Mouse (Mus musculus) heart, embryonic 14.5 days (tissue): ENCODE measurements at regions not wholly inside any gene's neighbourhood (a gene's known extent, or its start where the extent isn't known, plus 50 kb on each side); places are given as distances from the start of the nearest gene placed in this dataset.

ENCODE experiments used
- ATAC-seq: fragments of 200-750 bp; cut with Nextera tagmentation; 2 replicates; pipeline ENCODE4 v1.8.0; 2017; ENCODE audit warnings: low read depth, moderate TSS enrichment; ENCODE audit not compliant: insufficient number of reproducible peaks, insufficient read depth, low FRiP score
- H3K27ac ChIP-seq, 2 experiments: fragments of 200-500 bp in 1 of 2; fragments of 300-500 bp in 1 of 2; sonication (generic) in 1 of 2; replicated peaks in 1 of 2; 2 replicates each; pipeline ENCODE4 v1.5.1; 2012 to 2014; ENCODE audit warnings: low read depth in 2 of 2, low read length in 2 of 2, control low read depth in 1 of 2, mild to moderate bottlenecking in 1 of 2, mixed read lengths in 1 of 2; ENCODE audit not compliant: control insufficient read depth in 1 of 2, insufficient read depth in 1 of 2
- H3K27me3 ChIP-seq: fragments of 300-500 bp; sonication (generic); 2 replicates; pipeline ENCODE4 v1.6.1; 2014; ENCODE audit warnings: mild to moderate bottlenecking, low read length, control low read depth; ENCODE audit not compliant: control insufficient read depth, insufficient read depth
- H3K36me3 ChIP-seq: fragments of 300-500 bp; sonication (generic); 2 replicates; pipeline ENCODE4 v1.6.1; 2014; ENCODE audit warnings: mild to moderate bottlenecking, control low read depth, low read length, mixed read lengths; ENCODE audit not compliant: control insufficient read depth, insufficient read depth
- H3K4me1 ChIP-seq, 2 experiments: fragments of 200-500 bp in 1 of 2; fragments of 300-500 bp in 1 of 2; sonication (generic) in 1 of 2; 2 replicates each; pipeline ENCODE4 v1.6.1; 2012 to 2014; ENCODE audit warnings: low read length in 2 of 2, control low read depth in 1 of 2, mixed read lengths in 1 of 2; ENCODE audit not compliant: control insufficient read depth in 2 of 2, insufficient read depth in 2 of 2
- H3K4me2 ChIP-seq: fragments of 300-500 bp; sonication (generic); 2 replicates; pipeline ENCODE4 v1.6.1; 2014; ENCODE audit warnings: mild to moderate bottlenecking, low read length
- H3K4me3 ChIP-seq, 2 experiments: fragments of 200-500 bp in 1 of 2; fragments of 300-500 bp in 1 of 2; sonication (generic) in 1 of 2; 2 replicates each; pipeline ENCODE4 v1.5.1; 2012 to 2014; ENCODE audit warnings: low read length in 2 of 2, mild to moderate bottlenecking in 2 of 2, control low read depth in 1 of 2, low read depth in 1 of 2, moderate library complexity in 1 of 2; ENCODE audit not compliant: control insufficient read depth in 1 of 2, insufficient read depth in 1 of 2
- H3K9ac ChIP-seq: fragments of 300-500 bp; sonication (generic); 2 replicates; pipeline ENCODE4 v1.6.1; 2014; ENCODE audit warnings: mild to moderate bottlenecking, low read length
- H3K9me3 ChIP-seq: fragments of 300-500 bp; sonication (generic); 2 replicates; pipeline ENCODE4 v1.6.1; 2016; ENCODE audit warnings: low read length, control low read depth; ENCODE audit not compliant: control insufficient read depth
- WGBS: fragments of 180-500 bp; shearing (Covaris S2); extraction: QIAGEN DNeasy Blood & Tissue Kit; methylation state at CpG from one replicate; pipeline ENCODE4 v1.1.7; 2014; 5-methylcytosine and 5-hydroxymethylcytosine counted together

DNA sequence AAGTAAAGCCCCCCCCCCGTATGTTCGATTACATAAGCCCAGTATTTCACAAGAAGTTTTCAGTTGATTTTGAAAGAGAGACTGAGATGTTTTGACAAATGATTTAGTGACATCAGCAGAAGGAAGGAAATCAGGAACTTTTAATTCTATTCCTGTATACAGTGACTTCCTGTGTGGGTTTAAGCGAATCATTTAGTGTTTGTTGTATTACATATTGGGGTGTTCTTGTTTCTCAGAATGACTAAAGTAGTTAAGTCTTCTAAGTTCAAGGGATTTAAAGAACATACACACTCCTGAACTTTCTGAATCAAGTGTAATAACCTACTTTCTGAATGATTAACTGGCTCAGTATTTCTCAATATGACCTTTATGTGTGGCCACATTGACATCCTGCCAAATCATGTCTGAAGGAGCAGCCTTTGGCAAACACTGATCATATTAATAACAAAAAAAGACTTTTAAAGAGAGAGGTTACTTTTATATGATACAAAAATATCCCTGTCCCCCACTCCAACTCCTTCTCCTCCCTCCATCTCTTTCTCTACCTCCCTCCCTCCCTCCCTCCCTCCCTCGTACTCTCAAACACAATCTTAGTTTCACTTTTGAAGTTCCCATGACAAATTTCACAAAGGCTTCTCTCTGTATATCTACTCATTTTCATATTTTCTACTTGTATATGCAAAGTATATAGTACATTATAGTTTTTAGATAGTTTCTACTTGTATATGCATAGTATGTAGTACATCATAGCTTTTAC is 3522.8 kb upstream of the Gm7489 start:
- Histone ChIP-seq H3K27ac (no peak overlapping the region), H3K4me3 (no peak overlapping the region), H3K9ac (no peak overlapping the region), H3K4me2 (no peak overlapping the region), H3K9me3 (no peaks in the 10 kb centered on the region), H3K36me3 (no peaks in the 10 kb centered on the region), H3K4me1 (no peaks in the 10 kb centered on the region), H3K27me3 (no peaks in the 10 kb centered on the region)
- 77% methylated on average over 4 of the region's 4 CpGs for WGBS
- ATAC-seq: no peak

DNA sequence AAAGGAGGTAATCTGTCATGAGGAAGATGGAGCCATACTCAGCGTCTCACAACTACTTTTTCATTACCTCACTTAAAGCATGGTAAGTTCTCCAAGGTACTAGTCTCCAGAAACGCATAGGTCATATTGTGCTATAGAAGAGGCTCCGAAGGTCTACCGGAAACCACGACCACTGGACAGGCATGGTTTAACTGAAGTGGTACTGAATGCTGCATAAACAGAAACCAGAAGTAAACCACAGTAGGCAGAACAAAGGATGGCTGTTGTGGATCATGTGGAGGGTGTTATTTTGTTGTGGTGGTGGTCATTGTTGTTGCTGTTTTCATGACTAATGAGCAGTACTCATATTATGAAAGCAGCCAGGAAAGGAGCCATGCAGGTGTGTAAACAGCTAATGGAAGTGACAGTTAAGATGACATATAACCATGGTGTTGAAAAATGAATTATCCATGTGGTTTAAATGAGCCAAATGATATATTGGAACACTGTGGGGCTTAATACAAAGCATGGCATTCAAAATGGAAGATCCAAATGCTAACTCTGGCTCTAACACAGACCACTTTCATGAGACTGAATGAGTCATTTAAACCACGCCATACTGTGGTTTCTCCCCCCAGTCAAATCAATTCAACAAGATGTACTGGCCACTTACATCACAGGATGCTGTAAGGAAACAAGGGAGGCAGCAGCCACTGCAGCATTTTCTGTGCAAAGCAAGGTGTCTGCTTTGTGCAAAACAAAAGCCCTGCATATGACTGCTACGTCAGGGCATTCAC is 3484.5 kb upstream of the Gm7489 start:
- H3K4me3 ChIP-seq: no peak overlapping the region
- H3K27me3 ChIP-seq: no peaks in the 10 kb centered on the region
- no peak overlapping the region for H3K27ac ChIP-seq
- no peaks in the 10 kb centered on the region for H3K4me1 ChIP-seq
- 87% methylated on average over 7 of the region's 7 CpGs for WGBS
- no peak for ATAC-seq
- H3K36me3 ChIP-seq: no peaks in the 10 kb centered on the region
- no peak overlapping the region for H3K4me2 ChIP-seq
- no peaks in the 10 kb centered on the region for H3K9me3 ChIP-seq
- H3K9ac ChIP-seq: no peak overlapping the region

DNA sequence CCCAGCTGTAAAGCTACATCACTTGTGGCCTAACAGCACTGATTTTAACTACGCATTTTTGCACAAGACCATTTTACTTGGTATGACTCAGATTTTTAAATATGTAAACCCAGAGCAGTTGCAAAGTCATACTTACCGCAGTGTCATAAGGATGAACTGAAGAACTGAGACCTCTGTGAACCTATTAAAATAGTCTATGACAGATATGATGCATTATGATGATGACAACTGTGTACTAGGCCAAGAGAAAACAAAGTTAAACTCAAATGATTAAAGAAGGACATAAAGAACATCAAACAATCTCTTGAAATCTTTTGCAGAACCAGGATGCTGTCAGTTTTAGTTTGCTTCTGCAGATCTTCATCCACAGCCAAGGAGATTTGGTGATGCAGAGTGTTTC is 3483.3 kb upstream of the Gm7489 start:
- Histone ChIP-seq H3K4me1 (no peaks in the 10 kb centered on the region), H3K27ac (no peak overlapping the region), H3K4me2 (no peak overlapping the region), H3K36me3 (no peaks in the 10 kb centered on the region), H3K4me3 (no peak overlapping the region), H3K9ac (no peak overlapping the region), H3K9me3 (no peaks in the 10 kb centered on the region), H3K27me3 (no peaks in the 10 kb centered on the region)
- no peak for ATAC-seq
- WGBS: 87% methylated on average over 2 of the region's 2 CpGs

DNA sequence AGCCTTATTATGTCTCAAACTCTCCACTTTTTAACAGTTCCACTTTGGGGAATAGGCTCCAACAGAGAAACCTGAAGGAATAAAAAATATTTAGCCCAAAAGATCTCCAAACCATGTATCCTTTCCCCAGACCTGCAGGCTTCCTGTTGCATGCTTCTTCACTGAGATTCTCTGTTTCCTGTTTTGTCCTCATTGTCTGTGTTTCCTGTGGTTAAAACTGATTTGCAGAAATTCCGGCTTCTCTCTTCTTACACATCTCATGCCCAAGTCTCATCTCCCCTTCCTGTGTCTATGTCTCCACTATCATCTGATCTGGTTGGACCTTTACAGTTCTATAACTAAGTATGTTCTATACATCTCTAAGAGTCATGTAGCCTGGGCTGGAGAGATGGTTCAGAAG is 3482.2 kb upstream of the Gm7489 start:
- WGBS: 59% methylated on average over 1 of the region's 1 CpGs
- no peak overlapping the region for H3K4me2 ChIP-seq

DNA sequence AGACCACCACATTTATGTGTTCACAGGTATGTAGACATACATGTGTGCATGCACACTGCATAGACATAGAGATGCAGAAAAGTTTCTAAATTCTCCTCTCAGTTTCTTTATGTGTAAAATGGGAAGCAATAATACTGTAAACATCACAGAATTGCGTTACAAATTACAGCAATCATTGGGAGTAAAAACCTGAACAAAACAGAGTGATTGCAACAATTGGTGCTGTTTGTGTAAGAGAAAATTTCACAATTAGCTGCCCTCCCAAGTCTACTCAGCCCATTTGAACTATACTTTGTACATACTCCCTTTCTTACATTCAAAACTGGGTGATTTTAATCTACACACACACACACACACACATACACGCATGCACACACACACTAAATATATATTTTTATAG is 3480.8 kb upstream of the Gm7489 start:
- no peaks in the 10 kb centered on the region for H3K36me3 ChIP-seq
- no peaks in the 10 kb centered on the region for H3K27me3 ChIP-seq
- H3K4me1 ChIP-seq: no peaks in the 10 kb centered on the region
- 72% methylated on average over 2 of the region's 2 CpGs for WGBS
- H3K4me3 ChIP-seq: no peak overlapping the region
- no peak overlapping the region for H3K27ac ChIP-seq
- no peak for ATAC-seq
- H3K9ac ChIP-seq: no peak overlapping the region
- no peak overlapping the region for H3K4me2 ChIP-seq
- H3K9me3 ChIP-seq: no peaks in the 10 kb centered on the region

More for the DNA sequence above, 3482.2 kb upstream of the Gm7489 start:
- no peaks in the 10 kb centered on the region for H3K4me1 ChIP-seq
- no peak overlapping the region for H3K9ac ChIP-seq
- no peak overlapping the region for H3K4me3 ChIP-seq
- no peaks in the 10 kb centered on the region for H3K9me3 ChIP-seq
- no peak overlapping the region for H3K27ac ChIP-seq
- no peaks in the 10 kb centered on the region for H3K36me3 ChIP-seq
- no peak for ATAC-seq
- no peaks in the 10 kb centered on the region for H3K27me3 ChIP-seq

DNA sequence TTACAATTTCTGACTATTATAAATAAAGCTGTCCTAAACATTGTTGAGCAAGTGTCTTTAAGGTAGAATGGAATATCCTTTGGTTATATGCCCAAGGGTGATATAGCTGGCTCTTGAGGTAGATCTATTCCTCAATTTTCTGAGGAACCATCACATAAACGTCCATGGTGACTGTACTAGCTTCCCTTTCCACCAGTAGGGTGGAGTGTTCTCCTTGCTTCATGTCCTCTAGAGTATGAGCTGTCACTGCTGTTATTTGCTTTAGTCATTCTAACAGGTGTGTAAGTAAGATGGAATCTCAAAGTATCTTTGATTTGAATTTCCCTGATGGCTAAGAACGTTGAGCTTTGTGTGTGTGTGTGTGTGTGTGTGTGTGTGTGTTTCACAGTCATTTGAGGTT is 3475.7 kb upstream of the Gm7489 start:
- H3K27me3 ChIP-seq: no peaks in the 10 kb centered on the region
- H3K4me1 ChIP-seq: no peaks in the 10 kb centered on the region
- H3K9ac ChIP-seq: no peak overlapping the region
- WGBS: 54% methylated on average over 2 of the region's 2 CpGs
- peaks cover 4% of the 10 kb centered on the region for H3K9me3 ChIP-seq
- H3K4me3 ChIP-seq: no peak overlapping the region
- no peaks in the 10 kb centered on the region for H3K36me3 ChIP-seq
- no peak for ATAC-seq
- no peak overlapping the region for H3K27ac ChIP-seq
- no peak overlapping the region for H3K4me2 ChIP-seq

DNA sequence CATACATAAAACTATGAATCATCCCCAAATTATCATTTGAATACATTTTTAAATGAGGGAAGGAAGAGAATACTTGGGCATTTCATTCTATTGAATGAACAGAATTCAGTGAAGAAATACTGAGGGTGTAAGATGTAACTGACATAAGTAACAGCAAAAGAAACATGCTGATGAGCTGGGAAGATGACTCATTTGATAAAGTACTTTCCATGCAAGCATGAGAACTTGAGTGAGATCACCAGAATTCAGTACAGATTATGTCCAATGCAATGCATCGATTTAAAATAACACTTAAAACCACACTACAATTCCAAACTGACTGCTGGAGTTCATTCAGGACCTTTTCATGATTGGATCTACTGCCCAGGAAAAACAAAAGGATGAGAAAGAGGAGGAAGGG is 3467.1 kb upstream of the Gm7489 start:
- Histone ChIP-seq H3K27ac (no peak overlapping the region), H3K9ac (no peak overlapping the region), H3K4me1 (no peaks in the 10 kb centered on the region), H3K27me3 (no peaks in the 10 kb centered on the region), H3K4me2 (no peak overlapping the region), H3K36me3 (no peaks in the 10 kb centered on the region), H3K9me3 (no peaks in the 10 kb centered on the region), H3K4me3 (no peak overlapping the region)
- ATAC-seq: no peak
- 73% methylated on average over 1 of the region's 1 CpGs for WGBS
